In genomic region chr1:127118019-127118418, GRCm38 (mm10) we compare ENCODE assay signal across 27 mouse cellular contexts.
"Had no signal": no experiment of that assay in that cellular context is flagged by ENCODE, and none has a peak within 500 bp of the region (broad histone marks: within the 10 kb centered on the region; RNA-seq: fewer than 3 reads in every experiment).

No protein-coding gene starts in this region.

- DNase-seq: gastrocnemius, adult 2 months; gastrocnemius, postnatal 10 days; gastrocnemius, postnatal 25 days; heart, postnatal 14 days; heart, postnatal 36 days; kidney, adult 11 months; kidney, adult 2 months; kidney, adult 9 months; kidney, postnatal 14 days; kidney, postnatal 36 days; layer of hippocampus, adult 9-11 months; layer of hippocampus, postnatal 36 days; left cerebral cortex, postnatal 4 days; liver, embryonic 13.5 days had no signal

- H3K9ac ChIP-seq: heart, embryonic 13.5 days; heart, embryonic 15.5 days; hindbrain, embryonic 12.5 days; hindbrain, embryonic 14.5 days; kidney, embryonic 15.5 days; limb, embryonic 13.5 days; limb, embryonic 15.5 days; liver, embryonic 13.5 days had no signal

- H3K9me3 ChIP-seq: heart, embryonic 15.5 days; hindbrain, embryonic 12.5 days; limb, embryonic 15.5 days; liver, embryonic 13.5 days had no signal

- H3K4me2 ChIP-seq: heart, embryonic 11.5 days; heart, embryonic 13.5 days; heart, embryonic 15.5 days; hindbrain, embryonic 12.5 days; hindbrain, embryonic 14.5 days; kidney, embryonic 15.5 days; limb, embryonic 13.5 days; limb, embryonic 15.5 days; liver, embryonic 11.5 days; liver, embryonic 13.5 days had no signal

- H3K4me1 ChIP-seq: heart, embryonic 13.5 days; heart, embryonic 15.5 days; hindbrain, embryonic 10.5 days; hindbrain, embryonic 12.5 days; kidney, embryonic 15.5 days; limb, embryonic 13.5 days; limb, embryonic 15.5 days; liver, embryonic 13.5 days had no signal

- H3K4me3 ChIP-seq: gastrocnemius, adult 2 months; heart, embryonic 13.5 days; heart, embryonic 15.5 days; hindbrain, embryonic 10.5 days; hindbrain, embryonic 12.5 days; kidney, embryonic 15.5 days; limb, embryonic 13.5 days; limb, embryonic 15.5 days; liver, embryonic 13.5 days had no signal

- H3K36me3 ChIP-seq: heart, embryonic 13.5 days; heart, embryonic 15.5 days; hindbrain, embryonic 10.5 days; hindbrain, embryonic 12.5 days; kidney, embryonic 15.5 days; limb, embryonic 13.5 days; limb, embryonic 15.5 days; liver, embryonic 13.5 days had no signal

- ATAC-seq: hindbrain, postnatal 0 days; intestine, embryonic 16.5 days had no signal

- H3K27ac ChIP-seq: gastrocnemius, adult 2 months; heart, embryonic 13.5 days; heart, embryonic 15.5 days; hindbrain, embryonic 10.5 days; hindbrain, embryonic 12.5 days; hindbrain, embryonic 14.5 days; hindbrain, postnatal 0 days; kidney, embryonic 15.5 days; kidney, postnatal 0 days; limb, embryonic 13.5 days; limb, embryonic 15.5 days; liver, embryonic 13.5 days had no signal

- H3K27me3 ChIP-seq: heart, embryonic 13.5 days; heart, embryonic 15.5 days; hindbrain, embryonic 12.5 days; kidney, embryonic 15.5 days; limb, embryonic 13.5 days; limb, embryonic 15.5 days; liver, embryonic 13.5 days had no signal
